Mouse (Mus musculus) spleen, adult 2 months (tissue): ENCODE measurements at regions not wholly inside any gene's neighbourhood (a gene's known extent, or its start where the extent isn't known, plus 50 kb on each side); places are given as distances from the start of the nearest gene placed in this dataset.

Source experiments
- CTCF ChIP-seq: fragments of 200-500 bp; IDR thresholded peaks from 2 replicates; pipeline ENCODE4 v1.5.1; 2011; ENCODE audit warnings: mild to moderate bottlenecking, inconsistent platforms; ENCODE audit not compliant: insufficient read depth, insufficient read length, insufficient replicate concordance; ENCODE audit errors: extremely low read depth
- POLR2A ChIP-seq: fragments of 200-500 bp; IDR thresholded peaks from 2 replicates; pipeline ENCODE4 v1.6.1; 2011; ENCODE audit warnings: low read depth, low read length, inconsistent platforms

DNA sequence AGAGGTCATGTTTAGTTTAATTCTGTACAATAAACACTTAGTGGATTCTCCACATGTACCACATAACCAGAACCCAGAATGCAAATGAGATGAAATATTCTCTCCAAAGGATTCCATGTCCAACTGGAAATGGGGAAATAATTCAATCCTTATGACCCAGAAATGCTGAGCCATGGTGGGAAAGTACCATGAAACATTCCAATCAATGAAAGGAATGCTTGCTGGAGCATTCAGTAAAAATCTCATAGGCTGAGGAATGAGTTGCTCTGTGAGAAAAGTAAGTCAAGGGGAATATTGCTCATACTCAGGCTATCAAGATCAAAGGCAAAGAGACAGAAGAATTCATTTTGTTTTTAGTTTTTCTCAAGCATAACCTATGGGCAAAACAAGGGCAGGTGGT is 394.4 kb downstream of the Hdgfl1 start:
- no peak for TF ChIP-seq CTCF
- no peak for TF ChIP-seq POLR2A
